Mouse (Mus musculus) hindbrain, embryonic 10.5 days (tissue): ENCODE data around the gene Fgl2. TPM values are rescaled to one million over a fixed set of nuclear protein-coding genes. Genes with fewer than 3 reads are reported as not detected.

Source experiments
- DNase-seq: peaks from one replicate; pipeline ENCODE4 v3.0.0-alpha.2; 2017; ENCODE audit warnings: low spot score
- H3K27ac ChIP-seq: fragments of 300-500 bp; sonication (generic); 2 replicates; pipeline ENCODE4 v1.5.1; 2016; ENCODE audit warnings: mild to moderate bottlenecking, moderate library complexity
- H3K27me3 ChIP-seq: fragments of 300-500 bp; sonication (generic); 2 replicates; pipeline ENCODE4 v1.6.1; 2016; ENCODE audit warnings: mild to moderate bottlenecking; ENCODE audit not compliant: poor library complexity, insufficient read depth, severe bottlenecking
- H3K36me3 ChIP-seq: fragments of 300-500 bp; sonication (generic); 2 replicates; pipeline ENCODE4 v1.6.1; 2016; ENCODE audit warnings: mild to moderate bottlenecking, moderate library complexity
- H3K4me1 ChIP-seq: fragments of 300-500 bp; sonication (generic); replicated peaks from 2 replicates; pipeline ENCODE4 v1.6.1; 2016; ENCODE audit warnings: mild to moderate bottlenecking
- H3K4me3 ChIP-seq: fragments of 300-500 bp; sonication (generic); 2 replicates; pipeline ENCODE4 v1.5.1; 2016; ENCODE audit warnings: mild to moderate bottlenecking, moderate library complexity
- H3K9me3 ChIP-seq: fragments of 300-500 bp; sonication (generic); 2 replicates; pipeline ENCODE4 v1.6.1; 2016; ENCODE audit warnings: mild to moderate bottlenecking, moderate library complexity
- WGBS: fragments of 180-500 bp; shearing (Covaris S2); methylation state at CpG from one replicate; pipeline ENCODE4 v1.1.7; 2016; 5-methylcytosine and 5-hydroxymethylcytosine counted together
- polyA plus RNA-seq: library from polyadenylated mRNA; unstranded; fragments of >200 nt; fragmentation: Nextera tagmentation; extraction: Ambion mirVana; gene quantifications from 2 replicates; pipeline ENCODE4 v1.2.1, GENCODE M21; 2016

The Fgl2 gene
- polyA plus RNA-seq, 1 experiment from 2014 or later, result 2.3 TPM

GRCm38 (mm10) chr5:21426666-21427065, 54.2 kb downstream of the Fgl2 start:
- no peaks in the 10 kb centered on the region for H3K9me3 ChIP-seq
- no peaks in the 10 kb centered on the region for H3K36me3 ChIP-seq
- DNase-seq, result no peak
- H3K4me3 ChIP-seq, result no peak overlapping the region
- H3K4me1 ChIP-seq, result peaks cover 19% of the 10 kb centered on the region
- 94% methylated on average over 6 of the region's 6 CpGs for WGBS
- H3K27me3 ChIP-seq, result no peaks in the 10 kb centered on the region
- no peak overlapping the region for H3K27ac ChIP-seq

Other genes with a start within 250 kb of the Fgl2 start
- gene Gsap, start 186.4 kb upstream of the Fgl2 start, polyA plus RNA-seq, result 1.8 and 2.0 TPM in 2 replicates
- gene Ccdc146, start 52.0 kb downstream of the Fgl2 start, polyA plus RNA-seq, result 0.68 and 1.3 TPM in 2 replicates
- gene Fam185a, start 52.3 kb downstream of the Fgl2 start, polyA plus RNA-seq, result 4.6 TPM in 2 replicates
- gene Lrrc17, start 170.9 kb downstream of the Fgl2 start, polyA plus RNA-seq, result 6.1 and 12.8 TPM in 2 replicates